Mouse (Mus musculus) macrophage (primary cell): ENCODE results near the gene Zmynd19. TPM values are rescaled to one million over a fixed set of nuclear protein-coding genes. Genes with fewer than 3 reads are reported as not detected.

Source experiments
- polyA plus RNA-seq: library from polyadenylated mRNA; stranded (reverse); fragments of 250-400 nt; gene quantifications from 3 replicates; pipeline ENCODE4 v1.2.4, GENCODE M21; 2018; ENCODE audit warnings: inconsistent platforms

Zmynd19 gene
- polyA plus RNA-seq, 1 experiment from 2014 or later: 4.4 TPM

Other genes with a start within 250 kb of the Zmynd19 start
- gene Cacna1b, start 186.6 kb upstream of the Zmynd19 start, polyA plus RNA-seq: 0.19 to 0.48 TPM (median 0.36 TPM) in 3 replicates
- gene Ehmt1, start 30.2 kb upstream of the Zmynd19 start, polyA plus RNA-seq: 16.4 to 30.9 TPM (median 20.2 TPM) in 3 replicates
- gene Arrdc1, start 14.5 kb upstream of the Zmynd19 start, polyA plus RNA-seq: 31.6 to 60.4 TPM (median 40.5 TPM) in 3 replicates
- gene Dph7, start 12.6 kb downstream of the Zmynd19 start, polyA plus RNA-seq: 5.7 to 9.6 TPM (median 7.8 TPM) in 3 replicates
- gene Mrpl41, start 25.3 kb downstream of the Zmynd19 start, polyA plus RNA-seq: 63.2 to 80.5 TPM (median 76.8 TPM) in 3 replicates
- 43.8 to 153 TPM (median 111 TPM) in 3 replicates for gene Pnpla7, start 26.2 kb downstream of the Zmynd19 start, polyA plus RNA-seq
- gene Nsmf, start 104.6 kb downstream of the Zmynd19 start, polyA plus RNA-seq: 4.8 to 12.0 TPM (median 8.9 TPM) in 3 replicates
- gene Entpd8, start 130.5 kb downstream of the Zmynd19 start, polyA plus RNA-seq: not detected in 3 replicates
- gene Noxa1, start 145.4 kb downstream of the Zmynd19 start, polyA plus RNA-seq: not detected in 3 replicates
- not detected in 3 replicates for gene Nrarp, start 231.0 kb downstream of the Zmynd19 start, polyA plus RNA-seq
- gene Tor4a, start 247.1 kb downstream of the Zmynd19 start, polyA plus RNA-seq: 56.5 to 71.1 TPM (median 57.4 TPM) in 3 replicates